Mouse (Mus musculus) left cerebral cortex, postnatal 14 days (tissue): ENCODE measurements around the gene Slc26a1. TPM values are rescaled to one million over a fixed set of nuclear protein-coding genes. Genes with fewer than 3 reads are reported as not detected.
A peak's percentile ranks its signal among the peaks of the same experiment; 100 is the strongest.
"Not testable (repeated sequence)": the region's sequence is repeated elsewhere in the genome, so short reads cannot be mapped to it uniquely, and the experiment has no call there.

Experiments used
- DNase-seq, 2 experiments: peaks; one replicate each; pipeline ENCODE4 v3.0.0; 2021 to 2022; ENCODE audit warnings: low spot score in 2 of 2, mixed read lengths in 1 of 2
- intact Hi-C: fragments of 180-260 bp; cut with DNase I; formaldehyde crosslinking; loops from one replicate; pipeline ENCODE4 v1.15.1; 2025
- total RNA-seq, 2 experiments: library from RNA; stranded (reverse); gene quantifications; 2 replicates each; pipeline ENCODE4 v1.2.3; 2021

Gene Slc26a1
- total RNA-seq, 2 experiments from 2014 or later, result 1.3 to 2.6 TPM

GRCm38 (mm10) chr5:108645651-108646342, 29.6 kb downstream of the Slc26a1 start:
- peak in 1 of 2 experiments; percentile 62 for DNase-seq
- intact Hi-C loops, result no loop called here

- intact Hi-C loops, result no loop called here
Observed at GRCm38 (mm10) chr5:108643674-108644073, 31.7 kb downstream of the Slc26a1 start.

GRCm38 (mm10) chr5:108636172-108636571, 39.2 kb downstream of the Slc26a1 start:
- no peak for DNase-seq
- intact Hi-C loops, result no loop called here

More at GRCm38 (mm10) chr5:108643674-108644073, 31.7 kb downstream of the Slc26a1 start:
- no peak for DNase-seq

- intact Hi-C loops, DNase-seq: not testable (repeated sequence)
Observed at GRCm38 (mm10) chr5:108634088-108634487, 41.3 kb downstream of the Slc26a1 start.

GRCm38 (mm10) chr5:108633676-108634075, 41.7 kb downstream of the Slc26a1 start:
- no peak for DNase-seq
- intact Hi-C loops, result no loop called here

- intact Hi-C loops, result no loop called here
- peak; percentile 93 for DNase-seq
Observed at GRCm38 (mm10) chr5:108629634-108630483, 45.5 kb downstream of the Slc26a1 start, which contains the start of the genes Gak and Tmem175. Gene Gak, minus strand, starts transcription at chr5:108629755. Gene Tmem175, plus strand, starts transcription at chr5:108629770.

GRCm38 (mm10) chr5:108628891-108629633, 46.3 kb downstream of the Slc26a1 start:
- no peak for DNase-seq
- intact Hi-C loops, result no loop called here

GRCm38 (mm10) chr5:108626050-108626660, 49.2 kb downstream of the Slc26a1 start:
- DNase-seq, result no peak
- intact Hi-C loops, result no loop called here

- no peak for DNase-seq
- intact Hi-C loops, result no loop called here
Observed at GRCm38 (mm10) chr5:108621870-108622269, 53.5 kb downstream of the Slc26a1 start.

Other genes with a start within 250 kb of the Slc26a1 start
- 100 to 1,000 TPM; 253 to 266 TPM for gene Atp5k, start 241.1 kb downstream of the Slc26a1 start, total RNA-seq
- under 1 TPM; 0.22 to 0.51 TPM for gene Mfsd7a, start 226.7 kb downstream of the Slc26a1 start, total RNA-seq
- 10 to 100 TPM; 60.6 to 64.4 TPM for gene Pcgf3, start 214.3 kb downstream of the Slc26a1 start, total RNA-seq
- 100 to 1,000 TPM; 527 to 537 TPM for gene Cplx1, start 125.5 kb downstream of the Slc26a1 start, total RNA-seq
- gene Gak, start 45.8 kb downstream of the Slc26a1 start, total RNA-seq, result 10 to 100 TPM; 87.3 to 90.5 TPM
- 10 to 100 TPM; 38.3 to 44.2 TPM for gene Tmem175, start 45.8 kb downstream of the Slc26a1 start, total RNA-seq
- 1 to 10 TPM; 9.6 TPM for gene Idua, start 15.2 kb downstream of the Slc26a1 start, total RNA-seq
- gene Dgkq, start 5.9 kb downstream of the Slc26a1 start, total RNA-seq, result 10 to 100 TPM; 51.4 to 53.5 TPM
- 10 to 100 TPM; 14.4 to 20.7 TPM for gene Fgfrl1, start 16.8 kb upstream of the Slc26a1 start, total RNA-seq
- gene Rnf212, start 99.4 kb upstream of the Slc26a1 start, total RNA-seq, result not detected
- not detected for gene Tmed11, start 119.8 kb upstream of the Slc26a1 start, total RNA-seq
- gene Vmn2r8, start 133.3 kb upstream of the Slc26a1 start, total RNA-seq, result not detected
- not detected for gene Vmn2r9, start 177.0 kb upstream of the Slc26a1 start, total RNA-seq